Mouse (Mus musculus) naive thymus-derived CD4-positive, alpha-beta T cell, adult 2 months (primary cell): ENCODE results near the gene Agtpbp1.
A peak's percentile ranks its signal among the peaks of the same experiment; 100 is the strongest.
"Not testable (repeated sequence)": the region's sequence is repeated elsewhere in the genome, so short reads cannot be mapped to it uniquely, and the experiment has no call there.

Experiments used
- DNase-seq: peaks from one replicate; pipeline ENCODE4 v3.0.0-alpha.2; 2011; ENCODE audit warnings: low read depth

Agtpbp1 gene

GRCm38 (mm10) chr13:59584947-59585647 is at the start of gene Agtpbp1, which contains the start of gene Naa35:
Gene Agtpbp1, minus strand, starts transcription at chr13:59585227.
Gene Naa35, plus strand, starts transcription at chr13:59585259.
- peak; percentile 100 for DNase-seq

GRCm38 (mm10) chr13:59634637-59635036 is 49.6 kb upstream of the Agtpbp1 start:
- no peak for DNase-seq

- no peak for DNase-seq
Measured at GRCm38 (mm10) chr13:59626739-59627138, 41.7 kb upstream of the Agtpbp1 start.

- DNase-seq = no peak
Measured at GRCm38 (mm10) chr13:59624903-59625302, 39.9 kb upstream of the Agtpbp1 start.

GRCm38 (mm10) chr13:59624389-59624788 is 39.4 kb upstream of the Agtpbp1 start:
- no peak for DNase-seq

GRCm38 (mm10) chr13:59621643-59622489 is 36.8 kb upstream of the Agtpbp1 start:
- no peak for DNase-seq

- no peak for DNase-seq
Measured at GRCm38 (mm10) chr13:59618463-59618862, 33.4 kb upstream of the Agtpbp1 start.

- no peak for DNase-seq
Measured at GRCm38 (mm10) chr13:59615554-59615953, 30.5 kb upstream of the Agtpbp1 start.

- DNase-seq = no peak
Measured at GRCm38 (mm10) chr13:59615152-59615551, 30.1 kb upstream of the Agtpbp1 start.

- no peak for DNase-seq
Measured at GRCm38 (mm10) chr13:59613868-59614267, 28.8 kb upstream of the Agtpbp1 start.

GRCm38 (mm10) chr13:59610437-59610836 is 25.4 kb upstream of the Agtpbp1 start:
- DNase-seq = no peak

- no peak for DNase-seq
Measured at GRCm38 (mm10) chr13:59609885-59610284, 24.9 kb upstream of the Agtpbp1 start.

GRCm38 (mm10) chr13:59605221-59605922 is 20.3 kb upstream of the Agtpbp1 start:
- no peak for DNase-seq

- DNase-seq = no peak
Measured at GRCm38 (mm10) chr13:59604511-59604910, 19.5 kb upstream of the Agtpbp1 start.

GRCm38 (mm10) chr13:59603096-59603495 is 18.1 kb upstream of the Agtpbp1 start:
- no peak for DNase-seq

GRCm38 (mm10) chr13:59592630-59593029 is 7.6 kb upstream of the Agtpbp1 start:
- no peak for DNase-seq

GRCm38 (mm10) chr13:59592058-59592457 is 7.0 kb upstream of the Agtpbp1 start:
- DNase-seq = not testable (repeated sequence)

- DNase-seq = no peak
Measured at GRCm38 (mm10) chr13:59590691-59591090, 5.7 kb upstream of the Agtpbp1 start.

GRCm38 (mm10) chr13:59589672-59590071 is 4.6 kb upstream of the Agtpbp1 start:
- no peak for DNase-seq

GRCm38 (mm10) chr13:59587201-59587600 is 2.2 kb upstream of the Agtpbp1 start:
- DNase-seq = no peak

- no peak for DNase-seq
Measured at GRCm38 (mm10) chr13:59585648-59586005, 600 bp upstream of the Agtpbp1 start.

GRCm38 (mm10) chr13:59584481-59584880 is 546 bp downstream of the Agtpbp1 start:
- no peak for DNase-seq

- peak; percentile 34 for DNase-seq
Measured at GRCm38 (mm10) chr13:59580954-59581353, 4.1 kb downstream of the Agtpbp1 start.
